Mouse (Mus musculus): ENCODE measurements at regions not wholly inside any gene's neighbourhood (a gene's known extent, or its start where the extent isn't known, plus 50 kb on each side); places are given as distances from the start of the nearest gene placed in this dataset.

GRCm38 (mm10) chr4:31621205-31621604 lies 342.7 kb upstream of the Map3k7 start:
- DNase-seq, result no peak

DNA sequence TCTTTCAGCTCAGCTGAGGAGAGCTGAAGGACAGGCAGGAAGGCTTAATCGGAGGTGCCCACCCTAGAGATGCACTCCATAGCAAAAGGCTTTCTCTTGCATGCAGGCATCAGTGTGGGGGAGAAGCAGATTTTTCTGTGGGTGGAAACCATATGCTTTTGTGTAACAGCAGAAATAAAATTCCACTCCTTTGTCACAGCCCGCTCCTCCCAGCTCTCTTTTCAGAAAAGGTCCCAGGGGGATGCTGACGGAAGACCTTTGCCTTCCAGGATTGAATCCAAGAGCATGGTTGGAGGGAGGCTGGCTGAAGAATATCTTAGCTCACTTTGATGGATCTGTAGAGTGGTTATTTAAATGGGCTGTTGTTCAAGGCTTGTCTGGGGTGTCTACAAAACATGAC lies 336.8 kb upstream of the Map3k7 start:
- no peak for DNase-seq

DNA sequence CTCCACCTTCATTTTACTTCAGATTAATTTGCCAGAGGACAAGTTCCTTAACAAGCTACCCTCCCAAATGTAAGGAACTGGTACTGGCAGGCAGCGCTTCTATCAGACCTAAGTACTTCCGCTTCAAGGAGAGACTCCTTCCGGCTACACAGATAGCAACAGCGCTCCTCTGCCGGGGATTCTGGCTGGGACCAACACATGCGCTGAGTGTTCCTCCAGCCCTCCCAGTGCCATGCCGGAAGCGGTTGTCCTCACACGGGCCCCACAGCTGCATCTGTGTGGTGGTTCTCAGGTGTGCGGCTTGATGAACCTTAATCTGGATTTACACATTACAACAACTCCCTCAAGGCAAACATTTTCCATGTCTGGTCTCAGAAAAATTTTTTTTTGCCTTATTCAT lies 336.1 kb upstream of the Map3k7 start:
- no peak for DNase-seq

DNA sequence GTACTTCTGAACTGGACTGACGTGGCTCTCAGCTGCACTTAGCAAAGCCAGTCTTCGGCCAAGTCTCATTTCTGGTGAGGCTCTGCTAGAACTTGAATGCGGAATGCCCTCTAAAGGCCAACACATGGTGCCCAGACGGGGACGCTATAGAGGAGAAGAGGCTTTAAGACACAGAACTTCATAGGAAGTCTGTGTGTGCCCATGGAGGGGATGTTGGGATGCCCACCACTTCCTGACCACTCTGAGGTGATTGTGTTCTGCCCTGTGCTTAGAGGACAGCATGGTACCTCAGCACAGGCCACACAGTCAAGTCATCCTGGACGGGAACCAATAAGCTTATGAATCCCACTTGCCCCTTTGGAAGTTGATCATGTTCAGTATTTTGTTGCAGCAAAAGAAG lies 325.3 kb upstream of the Map3k7 start:
- DNase-seq, result no peak

DNA sequence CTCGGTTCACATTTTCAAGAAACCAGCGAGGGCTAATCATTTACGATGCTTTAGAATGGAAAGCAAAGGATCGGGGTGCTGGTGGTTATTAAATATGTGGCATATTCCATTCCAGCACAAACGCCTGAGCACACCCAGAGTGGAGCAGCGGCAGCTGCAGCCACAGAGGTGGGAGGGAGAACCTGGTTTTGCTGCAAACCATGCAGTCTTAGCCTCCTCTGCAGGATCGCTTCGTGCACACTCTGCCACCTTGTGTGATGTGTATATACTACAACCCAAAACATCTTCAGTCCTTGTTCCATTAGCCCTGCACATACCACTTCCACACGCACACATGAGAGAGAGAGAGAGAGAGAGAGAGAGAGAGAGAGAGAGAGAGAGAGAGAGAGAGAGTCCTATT lies 321.7 kb upstream of the Map3k7 start:
- peak; percentile 57 for DNase-seq

GRCm38 (mm10) chr4:31642593-31643290 lies 321.2 kb upstream of the Map3k7 start:
- DNase-seq, result no peak

DNA sequence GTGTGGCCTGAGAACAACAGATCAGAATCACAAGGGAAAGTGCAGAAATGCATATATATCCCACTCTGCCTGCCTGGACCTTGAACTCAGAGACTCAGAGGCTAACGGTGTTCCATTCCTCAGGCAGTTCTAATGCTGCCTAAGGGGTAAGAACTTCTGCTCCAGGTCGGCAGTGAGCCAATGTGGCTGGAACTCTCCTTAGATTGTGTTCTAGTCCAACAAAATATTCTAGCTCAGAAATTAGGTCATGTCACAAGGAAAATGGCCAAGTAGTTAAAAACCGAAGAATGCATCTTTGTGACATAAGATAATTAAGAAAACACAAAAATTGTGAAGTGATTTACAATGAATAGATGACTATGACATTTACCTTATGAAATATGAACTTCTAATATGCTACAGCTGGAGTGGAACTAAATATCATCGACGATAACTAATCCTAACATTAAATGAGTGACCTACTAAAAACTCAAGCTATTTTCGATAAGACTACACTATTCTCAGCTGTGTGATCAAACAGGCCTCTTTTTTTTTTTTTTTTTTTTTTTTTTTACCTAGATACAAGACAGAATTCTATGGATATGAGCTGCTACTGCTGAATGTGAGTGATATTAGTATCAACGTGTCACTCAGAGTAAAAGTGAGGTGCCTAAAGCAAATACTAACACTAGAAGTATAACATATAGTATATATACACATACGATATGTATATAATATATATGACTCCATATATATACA lies 315.1 kb upstream of the Map3k7 start:
- DNase-seq, result no peak

- DNase-seq, result no peak
These were observed 308.4 kb upstream of the Map3k7 start for GRCm38 (mm10) chr4:31655364-31656106.

- DNase-seq, result no peak
These were observed 307.8 kb upstream of the Map3k7 start for GRCm38 (mm10) chr4:31656111-31656510.

GRCm38 (mm10) chr4:31658820-31659219 lies 305.1 kb upstream of the Map3k7 start:
- no peak for DNase-seq

DNA sequence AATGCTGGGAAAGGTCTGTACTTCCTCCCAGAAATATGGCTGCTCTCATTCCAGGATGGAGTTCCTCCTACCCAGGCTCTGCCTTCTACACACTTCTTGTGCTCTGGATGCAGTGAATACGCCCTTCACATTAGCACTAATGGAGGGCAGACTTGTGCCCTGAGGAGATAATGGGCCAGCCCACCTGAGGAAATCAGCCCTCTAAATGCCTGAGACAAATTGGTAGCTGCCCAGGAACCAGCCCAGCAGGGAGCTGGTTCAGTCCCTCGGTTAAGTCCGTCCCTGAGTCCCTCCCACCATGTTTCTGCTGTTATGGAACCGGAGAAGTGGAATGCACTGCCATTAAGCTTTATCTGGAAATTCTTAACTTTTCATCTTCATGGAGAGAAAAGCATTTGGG lies 303.0 kb upstream of the Map3k7 start:
- no peak for DNase-seq

DNA sequence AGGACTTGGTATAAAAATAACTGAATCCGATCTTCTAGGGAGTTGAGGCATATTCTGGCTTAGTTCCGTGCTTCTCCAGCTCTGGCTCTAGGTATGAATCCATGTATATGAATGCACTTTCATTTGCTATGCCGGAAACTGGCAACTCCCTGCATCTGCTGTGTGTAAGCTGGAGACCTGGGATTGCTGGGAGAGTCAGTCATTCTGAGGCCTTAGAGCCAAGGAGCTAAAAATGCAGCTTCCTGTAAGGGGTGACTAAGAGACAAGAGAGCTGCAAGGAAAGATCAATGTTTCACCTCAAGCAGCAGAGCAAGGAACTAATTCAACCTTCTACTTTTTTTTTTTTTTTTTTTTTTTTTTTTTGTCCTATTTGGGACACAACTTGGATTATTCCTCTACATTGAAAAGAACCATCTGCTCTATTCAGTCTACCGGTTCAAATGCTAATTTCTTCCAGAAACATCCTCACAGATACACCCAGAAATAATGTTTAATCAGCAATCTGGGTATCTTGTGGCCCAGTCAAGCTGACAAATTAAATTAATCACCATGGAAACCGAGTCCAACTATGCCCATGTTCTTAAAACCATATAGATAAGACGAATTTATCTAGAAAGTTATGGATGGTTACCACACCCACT lies 292.2 kb upstream of the Map3k7 start:
- no peak for DNase-seq

DNA sequence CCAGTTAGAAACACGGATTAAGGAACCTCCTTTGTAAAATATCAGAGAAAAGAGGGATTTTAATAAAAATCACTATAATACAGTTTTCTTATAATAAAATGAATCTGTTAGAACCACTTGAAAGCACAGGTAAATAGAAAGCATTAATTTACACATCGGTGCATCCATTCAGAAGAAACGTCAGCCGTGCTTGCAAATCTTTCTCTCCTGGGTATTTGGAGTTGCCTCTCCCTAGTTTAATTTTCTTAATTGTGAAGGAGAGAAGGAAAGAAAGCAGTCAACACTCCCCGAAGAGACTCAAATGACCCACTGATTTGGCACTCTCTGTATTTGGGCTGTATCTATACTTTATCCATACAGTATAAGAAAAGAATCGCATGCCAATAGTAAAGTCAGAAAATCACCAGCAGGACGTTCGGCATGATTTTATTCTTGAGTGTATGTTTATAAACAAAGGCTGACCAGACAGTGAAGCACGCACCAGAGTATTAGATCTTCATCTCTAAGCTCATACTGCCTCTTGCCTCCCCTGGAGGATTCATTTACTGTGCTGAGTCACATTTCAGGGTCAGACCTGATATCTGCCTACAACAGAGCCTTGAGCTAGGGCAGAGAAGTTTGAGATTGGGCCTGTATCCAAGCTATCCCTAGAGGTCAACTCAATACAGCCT lies 291.6 kb upstream of the Map3k7 start:
- no peak for DNase-seq

DNA sequence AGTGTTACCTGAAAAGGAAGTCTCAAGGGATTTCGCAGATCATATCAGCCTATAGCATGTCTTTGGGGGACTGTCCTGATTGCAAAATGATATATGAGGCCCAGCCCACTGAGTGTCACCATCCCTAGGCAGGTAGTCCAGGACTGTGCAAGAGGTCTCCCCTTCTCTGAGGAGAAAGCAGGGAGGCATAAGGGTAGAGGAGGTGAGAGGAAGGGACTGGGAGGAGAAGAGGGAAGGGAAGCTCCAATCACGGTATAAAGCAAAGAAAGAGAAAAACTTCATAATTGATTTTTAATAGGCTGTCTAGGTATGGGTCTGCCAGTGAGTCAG lies 291.1 kb upstream of the Map3k7 start:
- no peak for DNase-seq

DNA sequence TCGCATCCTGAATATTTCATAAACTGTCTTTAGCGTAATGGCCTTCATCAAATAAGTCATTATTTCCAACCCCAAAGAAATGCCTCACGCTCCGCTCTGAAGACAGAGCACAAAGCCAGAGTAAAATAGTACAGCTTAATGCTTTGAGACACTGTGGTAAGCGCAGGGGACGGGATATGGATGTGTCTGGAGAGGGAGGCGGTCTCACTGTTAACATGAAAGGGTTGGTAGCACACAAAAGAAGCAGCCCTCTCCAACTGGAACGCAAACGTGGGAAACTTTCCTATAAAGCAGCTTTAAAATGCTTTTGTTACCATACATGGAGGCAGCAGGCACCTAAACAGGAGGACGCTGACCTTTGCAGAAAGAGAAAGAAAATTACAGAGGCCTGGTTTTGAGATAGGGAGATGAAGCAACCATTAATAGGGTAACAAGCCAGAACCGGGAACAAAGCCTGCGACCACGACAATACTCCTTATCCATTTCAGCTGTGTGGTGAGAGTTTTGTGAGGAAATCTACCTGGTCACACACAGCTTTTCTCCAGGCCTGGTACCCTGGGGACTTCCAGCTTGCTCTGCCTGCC lies 284.8 kb upstream of the Map3k7 start:
- DNase-seq, result no peak

DNA sequence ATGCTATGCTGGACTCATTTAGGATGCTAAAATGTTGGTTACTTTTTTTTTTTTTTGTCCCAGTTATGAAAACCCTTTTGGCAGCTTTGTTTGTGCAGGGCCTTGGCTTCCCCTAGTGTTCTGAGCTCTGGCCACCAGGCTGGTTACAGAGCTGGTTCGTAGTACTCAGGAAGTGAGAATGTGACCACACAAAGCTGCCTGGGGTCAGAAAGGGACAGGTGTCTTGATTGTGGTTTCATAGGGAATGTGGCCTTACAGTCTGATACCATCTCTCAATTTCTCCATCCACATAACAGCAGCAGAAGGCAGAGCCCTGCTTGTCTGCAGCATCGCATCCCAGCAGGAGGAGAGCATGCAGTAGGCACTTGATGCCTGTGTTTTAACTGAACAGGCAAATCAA lies 282.9 kb upstream of the Map3k7 start:
- DNase-seq, result no peak

DNA sequence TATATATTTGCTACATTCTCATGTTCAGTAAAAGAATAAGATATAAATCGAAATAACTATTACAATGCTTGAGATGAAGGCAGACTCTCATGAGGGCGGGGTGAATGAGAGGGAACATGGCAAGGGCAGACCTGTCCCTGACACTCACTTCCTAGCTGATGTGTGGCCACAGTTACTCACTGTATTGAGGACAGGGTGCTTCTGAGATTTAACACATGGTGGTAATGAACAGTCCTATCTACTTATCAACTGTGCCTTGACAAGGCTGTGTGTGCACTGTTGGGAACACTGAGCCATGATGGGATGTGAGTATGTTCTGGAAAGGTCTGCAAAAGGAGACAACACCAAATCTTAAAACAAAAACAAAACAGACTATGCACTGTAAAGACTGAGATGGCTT lies 274.8 kb upstream of the Map3k7 start:
- DNase-seq, result no peak

GRCm38 (mm10) chr4:31697769-31698505 lies 266.0 kb upstream of the Map3k7 start:
- no peak for DNase-seq

- no peak for DNase-seq
These were observed 265.5 kb upstream of the Map3k7 start for GRCm38 (mm10) chr4:31698506-31698782.

- no peak for DNase-seq
These were observed 264.6 kb upstream of the Map3k7 start for GRCm38 (mm10) chr4:31699296-31699695.

GRCm38 (mm10) chr4:31714054-31714651 lies 249.7 kb upstream of the Map3k7 start:
- DNase-seq, result no peak

- no peak for DNase-seq
These were observed 240.4 kb upstream of the Map3k7 start for GRCm38 (mm10) chr4:31723501-31723900.

Measured in right cerebral cortex, postnatal 4 days (tissue).